Comparison of ENCODE assay signal across 24 mouse cellular contexts in the genomic region with DNA sequence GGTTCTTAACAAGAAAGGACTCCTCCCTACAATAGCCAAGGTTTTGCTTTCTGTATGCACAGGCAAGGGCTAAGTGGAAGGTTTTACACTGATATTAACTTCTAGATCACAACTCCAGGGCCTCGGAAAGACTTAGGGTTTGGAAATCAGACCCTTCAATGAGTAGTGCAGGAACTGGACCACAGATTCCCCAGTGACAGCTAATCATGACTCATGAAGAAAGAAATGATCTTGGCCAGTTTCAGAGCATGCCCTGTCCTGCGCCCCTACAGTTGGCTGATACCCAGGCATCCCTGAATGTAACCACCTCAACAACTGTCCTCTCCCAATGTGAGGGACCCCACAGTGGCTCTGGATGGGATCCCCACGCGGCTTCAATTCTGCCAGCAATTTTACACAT.
DNase-seq lines count a peak whose midpoint lies in the region; ATAC-seq and TF ChIP-seq lines count a peak whose summit lies in the region.
"Had no signal": no experiment of that assay in that cellular context is flagged by ENCODE, and none has a peak within 500 bp of the region (broad histone marks: within the 10 kb centered on the region; RNA-seq: fewer than 3 reads in every experiment).

No protein-coding gene starts in this region.

- H3K27ac ChIP-seq in embryonic facial prominence, embryonic 10.5 days (replicated peaks), result 0 out of 2 replicates have a peak overlapping the region, but pooled peaks have one; percentile 19
- H3K27ac ChIP-seq in kidney, embryonic 15.5 days, result no peak overlapping the region
- H3K27ac ChIP-seq: embryonic facial prominence, embryonic 13.5 days; forebrain, embryonic 10.5 days; gastrocnemius, adult 2 months; hindbrain, embryonic 12.5 days; hindbrain, embryonic 15.5 days had no signal

- H3K79me3 ChIP-seq in C2C12 (ENCODE audit: low read depth), result no peaks in the 10 kb centered on the region

- no peak overlapping the region for H3K4me3 ChIP-seq in C2C12 (ENCODE audit: insufficient read depth, poor library complexity, severe bottlenecking)
- H3K4me3 ChIP-seq in embryonic facial prominence, embryonic 10.5 days, result no peak overlapping the region
- H3K4me3 ChIP-seq in kidney, embryonic 15.5 days (replicated peaks), result no peak overlapping the region
- H3K4me3 ChIP-seq: embryonic facial prominence, embryonic 13.5 days; forebrain, embryonic 10.5 days; gastrocnemius, adult 2 months; hindbrain, embryonic 12.5 days; hindbrain, embryonic 15.5 days had no signal

- no peak overlapping the region for H3K9ac ChIP-seq in kidney, embryonic 15.5 days
- H3K9ac ChIP-seq: embryonic facial prominence, embryonic 13.5 days; forebrain, postnatal 0 days; hindbrain, embryonic 12.5 days; hindbrain, embryonic 15.5 days had no signal

- H3K9me3 ChIP-seq in embryonic facial prominence, embryonic 10.5 days, result no peaks in the 10 kb centered on the region
- H3K9me3 ChIP-seq in kidney, embryonic 15.5 days (replicated peaks), result no peaks in the 10 kb centered on the region
- H3K9me3 ChIP-seq: embryonic facial prominence, embryonic 13.5 days; forebrain, embryonic 10.5 days; G1E; hindbrain, embryonic 12.5 days; hindbrain, embryonic 15.5 days had no signal

- H3ac ChIP-seq in C2C12 (ENCODE audit: control insufficient read depth, insufficient read length, low read depth), result no peak overlapping the region

- peak; percentile 30 for DNase-seq in 3134 (ENCODE audit: extremely low read depth, insufficient read length, low spot score)
- no peak for DNase-seq in embryonic facial prominence, embryonic 10.5 days (ENCODE audit: low spot score)
- no peak for DNase-seq in spleen, adult 18-20 months
- DNase-seq in right cerebral cortex, adult 18-20 months, result no peak
- DNase-seq: adrenal gland, postnatal 10 days; cerebellum, adult 11 months; cerebellum, adult 2 months; cerebellum, adult 9-11 months; cerebellum, postnatal 25 days; forebrain, postnatal 0 days; gastrocnemius, adult 2 months; gastrocnemius, postnatal 14 days had no signal

- no peaks in the 10 kb centered on the region for H3K79me2 ChIP-seq in C2C12 (ENCODE audit: control insufficient read depth, insufficient read depth)

- peaks cover 59% of the 10 kb centered on the region for H3K4me1 ChIP-seq in embryonic facial prominence, embryonic 10.5 days
- H3K4me1 ChIP-seq in kidney, embryonic 15.5 days, result peaks cover 42% of the 10 kb centered on the region
- H3K4me1 ChIP-seq: hindbrain, embryonic 15.5 days had no signal

- H3K27me3 ChIP-seq in C2C12 (ENCODE audit: control insufficient read depth, insufficient read depth, insufficient read length), result no peaks in the 10 kb centered on the region
- H3K27me3 ChIP-seq in embryonic facial prominence, embryonic 10.5 days (replicated peaks; ENCODE audit: low read depth, poor library complexity, severe bottlenecking), result peaks cover 12% of the 10 kb centered on the region; the same call in 1 of the 2 replicates
- H3K27me3 ChIP-seq in kidney, embryonic 15.5 days, result peaks cover 11% of the 10 kb centered on the region; the same call in 1 of the 2 replicates
- H3K27me3 ChIP-seq: CH12.LX; hindbrain, embryonic 15.5 days had no signal

- H3K4me2 ChIP-seq in kidney, embryonic 15.5 days, result no peak overlapping the region
- H3K4me2 ChIP-seq: embryonic facial prominence, embryonic 13.5 days; heart, embryonic 11.5 days; hindbrain, embryonic 12.5 days; hindbrain, embryonic 15.5 days had no signal

- 94% methylated on average over 4 of the region's 4 CpGs for WGBS in embryonic facial prominence, embryonic 10.5 days
- 91% methylated on average over 4 of the region's 4 CpGs for WGBS in kidney, embryonic 15.5 days

- no peak for ATAC-seq in kidney, embryonic 15.5 days (replicated peaks; ENCODE audit: low FRiP score)
- ATAC-seq: activated CD4-positive, CD25-positive, alpha-beta regulatory T cell, adult 4 months; forebrain, embryonic 14.5 days; forebrain, postnatal 0 days; intestine, postnatal 0 days had no signal

- peaks cover 66% of the 10 kb centered on the region for H3K36me3 ChIP-seq in C2C12 (ENCODE audit: control insufficient read depth, insufficient read depth)
- peaks cover 53% of the 10 kb centered on the region for H3K36me3 ChIP-seq in embryonic facial prominence, embryonic 10.5 days (replicated peaks)
- H3K36me3 ChIP-seq in kidney, embryonic 15.5 days, result 0 out of 2 replicates have a peak, but pooled peaks cover 7% of the 10 kb centered on the region
- H3K36me3 ChIP-seq: G1E had no signal

- TF ChIP-seq CTCF in C2C12 (IDR thresholded peaks at IDR 0.05; ENCODE audit: control insufficient read depth, insufficient read depth, insufficient read length), result no peak

TF ChIP-seq in C2C12, 6 proteins besides CTCF, POLR2A, EP300 and RAD21:
- TF ChIP-seq USF1 (IDR thresholded peaks at IDR 0.05; ENCODE audit: low read depth) (no peak), CEBPB (IDR thresholded peaks at IDR 0.05; ENCODE audit: low read depth) (no peak), MAX (IDR thresholded peaks at IDR 0.05) (no peak), MYOG (IDR thresholded peaks at IDR 0.05; ENCODE audit: control insufficient read depth, extremely low read depth, insufficient read length) (no peak), FOSL1 (IDR thresholded peaks at IDR 0.05; ENCODE audit: insufficient read depth, low read length, poor library complexity, severe bottlenecking) (peak; percentile 56), MYOD1 (IDR thresholded peaks at IDR 0.05; ENCODE audit: control insufficient read depth, insufficient read length, low read depth) (no peak)
TF ChIP-seq in C2C12: peak in this region for 1.
